Mouse (Mus musculus): Measurements from ENCODE around the gene Klk4.

Gene Klk4

DNA sequence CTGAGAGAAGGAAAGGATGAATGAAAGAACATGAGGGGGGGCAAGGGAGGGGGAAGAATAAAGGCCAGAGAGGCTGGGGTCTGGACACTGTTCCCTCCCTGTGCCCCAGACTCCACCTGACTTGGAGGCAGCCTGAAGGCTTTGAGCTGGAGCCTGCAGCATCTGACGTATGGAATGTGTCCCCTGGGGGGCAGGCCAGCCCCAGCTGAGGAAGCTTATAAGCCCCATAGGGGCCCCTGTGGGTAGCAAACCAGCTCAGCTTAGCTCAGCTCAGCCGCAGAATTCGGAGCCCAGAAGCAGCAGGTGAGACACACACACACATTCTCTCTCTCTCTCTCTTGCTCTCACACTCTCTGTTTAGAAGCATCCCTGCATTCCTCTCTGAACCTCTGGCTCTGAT lies at the start of gene Klk4:
Klk4 (plus strand) TSS at position 249 of the 400 bp plus-strand sequence.
- DNase-seq (ENCODE audit: low spot score in 2 of 2) = no peak

DNA sequence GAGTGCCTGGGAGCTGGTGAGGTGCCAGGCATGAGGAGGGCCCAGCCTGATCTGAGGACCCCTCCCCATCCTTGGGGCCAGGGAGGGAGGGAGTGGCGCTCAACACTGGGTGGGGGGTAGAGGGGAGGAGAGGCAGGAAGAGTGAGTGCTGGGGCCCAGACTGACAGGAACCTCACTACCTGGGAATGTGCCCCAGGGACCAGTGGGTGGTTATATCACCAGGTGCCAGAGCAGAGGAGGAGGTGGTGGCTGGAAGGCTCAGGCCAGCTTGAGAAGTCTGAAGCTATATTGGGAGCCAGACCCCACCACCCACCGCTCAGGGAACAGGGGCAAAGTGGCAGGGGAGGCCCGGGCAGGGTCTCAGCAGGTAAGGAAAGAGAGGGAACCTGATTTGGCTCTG lies 39.3 kb upstream of the Klk4 start, which contains the start of gene Klk5:
Klk5 (plus strand) TSS at position 271 of the 400 bp plus-strand sequence.
- no peak for DNase-seq (ENCODE audit: low spot score in 2 of 2)

DNA sequence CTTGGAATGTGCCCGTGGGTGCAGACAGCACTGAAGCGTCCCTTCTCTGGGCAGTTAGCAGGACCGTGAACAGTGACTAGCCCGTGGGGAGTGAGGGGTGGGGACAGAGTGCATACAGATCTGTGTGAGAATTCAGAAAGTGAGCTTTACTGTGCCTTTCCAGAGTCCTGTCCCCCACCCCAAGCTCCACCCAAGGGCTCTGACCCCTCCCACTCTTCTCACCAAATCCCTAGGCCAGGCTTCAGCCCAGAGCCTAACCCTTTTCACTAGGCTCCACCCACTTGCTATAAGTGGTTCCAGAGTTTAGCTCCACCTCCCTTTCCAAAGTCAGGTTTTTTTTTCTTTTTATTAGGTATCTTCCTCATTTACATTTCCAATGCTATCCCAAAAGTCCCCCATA lies 37.2 kb upstream of the Klk4 start:
- no peak for DNase-seq (ENCODE audit: low spot score in 2 of 2)

DNA sequence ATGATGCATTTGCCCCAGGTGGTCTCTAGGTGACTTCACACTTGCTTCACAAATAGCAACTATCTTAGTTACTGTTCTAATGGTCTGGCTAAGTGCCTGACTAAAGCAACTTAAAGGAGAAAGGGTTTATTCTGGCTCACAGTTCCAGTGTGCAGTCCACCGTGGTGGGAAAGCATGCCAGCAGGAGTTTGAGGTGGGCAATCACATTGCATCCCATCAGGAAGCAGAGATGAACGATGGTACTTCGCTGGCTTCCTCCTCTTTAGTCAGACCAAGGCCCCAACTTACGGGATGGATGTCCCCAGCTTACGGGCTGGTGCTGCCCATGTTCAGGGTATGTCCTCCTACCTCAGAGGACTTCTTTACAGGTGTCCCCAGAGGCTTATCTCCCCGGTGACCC lies 29.3 kb upstream of the Klk4 start:
- no peak for DNase-seq (ENCODE audit: low spot score in 2 of 2)

DNA sequence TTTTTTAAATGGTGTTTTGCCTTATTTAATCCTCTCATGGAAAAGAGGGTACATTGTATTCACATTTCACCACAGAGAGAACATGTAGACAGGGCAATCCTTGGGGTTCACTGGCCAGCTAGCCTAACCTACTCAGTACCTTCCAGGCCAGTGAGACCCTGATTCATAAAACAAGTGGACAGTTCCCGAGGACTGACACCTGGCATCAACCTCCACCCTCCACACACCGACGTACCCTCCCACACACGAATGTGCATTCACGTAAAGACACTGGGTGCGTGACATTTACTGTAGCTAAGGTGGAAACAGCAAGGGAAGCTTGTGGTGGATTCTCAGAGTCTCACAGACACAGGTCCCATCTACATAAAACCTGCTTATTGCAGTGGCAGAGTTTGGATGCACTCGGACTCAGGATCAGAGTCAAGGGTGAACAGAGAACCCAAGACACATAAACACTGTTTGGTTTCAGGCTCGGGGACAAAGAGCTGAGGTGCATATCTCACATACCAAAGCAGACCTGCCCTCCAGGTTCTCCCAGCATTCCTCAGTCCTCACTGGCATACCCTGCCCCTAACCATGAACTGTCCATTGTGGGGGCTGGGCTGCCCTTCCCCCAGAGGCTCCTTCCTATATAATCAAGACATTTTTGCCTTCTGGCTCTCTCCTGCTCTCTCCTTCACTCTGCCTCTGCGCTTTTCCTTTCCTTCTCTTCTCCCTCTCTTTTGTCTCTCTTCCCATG lies 26.1 kb upstream of the Klk4 start:
- no peak for DNase-seq (ENCODE audit: low spot score in 2 of 2)

DNA sequence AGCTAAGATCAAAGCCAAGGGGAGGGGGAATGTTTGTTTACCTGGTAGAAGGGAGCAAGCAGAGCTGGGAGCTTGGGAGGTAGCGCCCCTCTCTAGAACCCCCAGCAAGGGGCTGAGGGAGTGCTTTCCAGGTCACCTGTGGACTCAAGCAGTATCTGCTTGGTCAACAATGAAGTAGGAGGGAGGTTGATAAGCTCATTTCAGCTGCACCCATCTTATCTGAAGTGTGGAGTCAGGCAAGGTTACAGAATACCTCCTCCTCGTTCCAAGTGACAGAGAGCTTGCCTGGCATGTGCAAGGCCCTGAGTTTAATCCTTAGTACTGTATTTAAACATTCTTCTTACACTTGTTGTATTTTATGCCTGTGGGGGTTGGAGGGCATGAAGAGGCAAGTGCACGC lies 25.3 kb upstream of the Klk4 start:
- DNase-seq (ENCODE audit: low spot score in 2 of 2) = no peak

DNA sequence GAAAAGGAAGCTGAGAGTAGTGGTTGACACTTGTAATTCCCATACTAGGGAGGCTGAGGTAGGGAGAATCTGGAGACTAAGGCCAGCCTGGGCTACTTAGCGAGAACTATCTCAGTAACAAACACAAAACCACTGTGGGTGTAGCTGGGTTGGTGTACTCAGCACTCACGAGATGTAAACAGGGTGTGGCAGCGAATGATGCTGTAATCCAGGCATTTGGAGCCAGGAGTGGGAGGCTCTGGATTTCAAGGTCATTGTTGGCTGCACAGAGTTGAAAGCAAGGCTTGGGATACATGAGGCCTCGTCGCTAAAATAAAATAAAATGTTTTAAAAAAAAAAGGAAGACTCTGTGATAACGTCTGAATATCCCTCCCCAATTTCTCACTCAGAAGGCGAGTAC lies 24.7 kb upstream of the Klk4 start:
- DNase-seq (ENCODE audit: low spot score in 2 of 2) = no peak

DNA sequence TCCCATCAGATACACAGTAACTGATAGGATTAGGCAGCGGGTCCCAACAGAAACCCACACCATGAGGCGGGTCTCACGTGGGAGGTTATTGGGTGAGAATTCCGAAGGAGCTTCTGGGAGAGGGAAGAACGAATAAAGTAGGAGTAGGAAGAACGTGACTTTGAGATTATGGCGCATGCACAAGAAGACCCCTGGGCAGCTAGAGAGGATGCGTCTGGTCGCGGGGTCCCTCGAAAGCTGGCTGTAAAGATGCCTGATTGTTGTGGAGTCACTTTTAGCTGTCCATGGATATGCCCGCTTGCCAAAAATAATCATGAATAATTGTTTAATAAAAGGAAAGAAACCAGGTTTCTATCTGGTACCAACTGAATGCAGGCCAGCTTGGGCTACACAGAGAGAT lies 23.5 kb upstream of the Klk4 start:
- DNase-seq (ENCODE audit: low spot score in 2 of 2) = no peak

DNA sequence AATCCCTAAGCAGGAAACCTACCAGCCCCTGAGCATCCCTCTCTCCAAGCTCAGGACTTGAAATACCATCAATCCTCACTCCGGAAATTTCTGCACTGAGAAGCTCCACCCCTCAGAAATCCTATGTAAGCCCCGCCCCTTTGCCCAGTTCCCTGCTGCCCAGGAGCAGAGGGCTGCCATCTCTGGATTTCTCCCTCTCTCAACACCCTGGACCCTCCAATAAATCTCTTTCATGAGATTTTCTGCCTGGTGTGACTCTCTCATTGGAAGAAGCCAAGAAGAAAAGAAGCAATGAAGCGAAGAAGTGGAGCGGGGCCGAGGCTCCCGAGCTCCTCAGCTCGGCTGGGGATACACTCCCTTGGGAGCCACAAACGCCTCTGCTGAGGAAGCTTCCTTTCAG lies 20.5 kb upstream of the Klk4 start:
- no peak for DNase-seq (ENCODE audit: low spot score in 2 of 2)

DNA sequence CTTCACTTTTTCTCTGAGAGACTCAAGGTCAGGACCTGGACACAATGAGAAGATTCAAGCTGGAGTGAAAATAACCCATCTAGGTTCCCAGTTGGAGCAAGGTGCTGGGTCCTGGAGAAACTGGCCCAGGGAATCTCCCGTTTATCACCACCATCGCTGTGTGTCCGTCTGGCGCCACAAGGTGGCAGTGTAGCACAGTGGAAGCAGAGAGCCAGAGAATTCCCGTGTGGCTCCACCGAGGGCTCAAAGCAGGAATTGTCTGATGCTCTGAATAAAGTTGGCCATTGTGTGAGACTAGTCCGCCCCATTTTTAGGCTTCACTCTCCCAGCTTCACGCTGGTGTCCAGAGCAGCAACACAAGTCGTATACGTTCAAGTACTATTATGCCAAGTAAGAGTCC lies 7.7 kb upstream of the Klk4 start:
- no peak for DNase-seq (ENCODE audit: low spot score in 2 of 2)

DNA sequence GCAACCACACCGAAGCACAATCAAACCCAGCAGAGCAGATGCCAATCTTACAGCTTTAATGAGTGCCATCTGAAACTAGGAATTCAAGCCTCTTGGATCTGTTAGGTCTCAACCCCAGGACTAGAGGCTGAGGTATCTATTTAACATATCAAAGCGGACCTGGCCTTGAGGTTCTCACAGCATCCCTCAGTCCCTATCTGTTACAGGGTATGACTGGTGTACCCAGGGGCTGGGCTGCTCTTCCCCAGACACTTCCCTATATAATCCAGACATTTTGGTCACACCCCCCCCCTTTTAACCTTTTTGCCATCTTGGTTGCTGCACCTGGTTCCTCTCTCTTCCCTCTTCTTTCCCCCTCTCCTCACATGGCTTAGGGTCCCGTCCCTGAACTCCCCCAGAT lies 7.3 kb upstream of the Klk4 start:
- DNase-seq (ENCODE audit: low spot score in 2 of 2) = no peak

DNA sequence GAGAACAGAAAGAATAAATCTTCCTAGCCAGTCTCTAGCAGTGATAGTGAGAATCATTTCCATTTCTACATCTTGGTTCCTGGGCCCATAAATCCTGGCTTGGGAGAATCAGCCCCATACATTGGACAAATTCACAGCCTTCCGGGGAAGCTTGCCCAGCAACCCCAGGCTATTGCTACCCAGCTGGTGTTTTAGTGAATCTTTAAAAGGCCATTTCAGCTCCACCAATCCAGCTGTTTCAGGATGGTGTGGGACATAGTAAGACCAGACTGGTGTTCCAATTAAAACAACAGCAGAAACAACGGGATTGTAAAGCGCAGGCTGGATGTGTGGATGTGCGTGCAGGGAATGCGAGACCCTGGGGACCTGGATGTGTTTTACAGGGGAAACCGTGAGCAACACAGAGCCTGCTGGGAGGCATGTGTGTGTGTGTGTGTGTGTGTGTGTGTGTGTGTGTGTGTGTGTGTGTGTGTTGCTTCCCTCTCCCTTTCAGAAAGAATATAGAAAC lies 6.0 kb upstream of the Klk4 start:
- DNase-seq (ENCODE audit: low spot score in 2 of 2) = no peak

DNA sequence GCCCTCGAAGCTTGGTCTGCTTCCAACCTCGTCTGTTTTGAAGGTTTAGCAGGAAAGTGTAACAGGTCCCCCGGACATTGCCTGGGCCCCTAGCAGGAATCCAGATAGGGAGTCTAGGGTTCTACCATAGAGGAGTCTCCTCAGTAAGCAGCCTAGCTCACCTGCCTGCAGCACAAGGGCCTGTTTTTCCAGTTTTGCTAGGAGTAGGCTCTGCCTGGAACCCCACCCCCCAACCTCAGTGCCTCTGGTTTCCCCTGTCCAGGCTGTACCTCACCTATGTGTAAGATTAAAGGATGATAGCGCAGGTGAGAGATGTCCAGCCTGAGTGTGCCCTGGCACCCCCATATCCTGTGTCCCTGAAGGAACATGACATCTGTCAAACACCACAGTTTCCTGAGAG lies 4.5 kb upstream of the Klk4 start:
- DNase-seq (ENCODE audit: low spot score in 2 of 2) = no peak

DNA sequence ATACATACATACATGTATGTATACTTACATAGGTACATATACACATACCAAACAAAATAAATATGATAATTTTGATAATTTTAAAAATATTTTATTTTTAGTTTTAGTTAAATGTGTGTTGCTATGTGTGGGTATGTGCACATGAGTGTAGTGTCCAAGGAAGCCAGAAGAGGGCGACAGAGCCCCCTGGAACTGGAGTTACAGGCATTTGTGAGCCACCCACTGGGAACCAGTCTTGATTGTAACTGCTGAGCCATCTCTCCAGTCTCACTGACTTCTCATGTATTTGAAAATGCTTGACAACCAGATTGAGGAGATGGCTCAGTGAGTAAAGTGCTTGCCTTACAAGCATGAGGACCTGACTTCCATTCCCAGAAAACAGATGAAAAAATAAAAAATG lies 2.7 kb upstream of the Klk4 start:
- DNase-seq (ENCODE audit: low spot score in 2 of 2) = no peak

DNA sequence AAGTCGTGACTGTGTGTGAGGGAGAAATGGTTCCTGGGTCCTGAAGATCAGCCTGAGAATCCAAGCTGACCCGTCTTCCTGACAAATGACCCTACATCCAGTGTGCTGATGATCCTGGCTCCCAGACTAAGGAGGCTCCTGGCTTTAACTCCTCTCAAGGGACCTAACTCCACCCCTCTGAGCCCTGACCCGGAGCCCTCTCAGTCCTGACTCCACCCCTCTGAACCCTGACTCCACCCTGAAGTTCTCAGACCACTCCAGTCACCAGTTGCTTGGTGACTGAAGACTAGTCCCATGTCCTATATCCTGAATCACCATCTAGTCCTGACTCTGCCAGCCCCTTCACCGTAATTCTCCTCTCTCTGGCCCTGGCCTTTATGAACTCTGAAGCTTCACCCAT lies 1.4 kb downstream of the Klk4 start:
- no peak for DNase-seq (ENCODE audit: low spot score in 2 of 2)

DNA sequence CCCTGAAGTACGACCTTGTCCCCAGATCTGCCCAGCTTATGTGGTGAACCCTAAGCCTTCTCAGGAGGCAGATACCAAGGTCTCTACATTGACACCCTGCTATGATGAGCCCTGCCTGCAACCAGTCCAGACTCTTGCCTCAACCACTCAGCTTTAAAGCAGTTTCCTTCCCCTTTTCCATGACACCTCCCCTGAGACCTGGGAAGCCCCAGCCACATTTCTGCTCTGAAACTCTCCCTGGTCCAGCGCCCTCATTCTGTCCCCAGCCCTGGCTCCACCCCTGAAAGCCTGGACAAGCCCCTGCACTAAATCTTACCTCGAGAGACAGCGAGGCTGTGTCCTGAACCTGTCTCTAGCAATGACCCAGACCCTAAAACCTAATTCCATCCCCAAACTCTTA lies 1.9 kb downstream of the Klk4 start:
- no peak for DNase-seq (ENCODE audit: low spot score in 2 of 2)

DNA sequence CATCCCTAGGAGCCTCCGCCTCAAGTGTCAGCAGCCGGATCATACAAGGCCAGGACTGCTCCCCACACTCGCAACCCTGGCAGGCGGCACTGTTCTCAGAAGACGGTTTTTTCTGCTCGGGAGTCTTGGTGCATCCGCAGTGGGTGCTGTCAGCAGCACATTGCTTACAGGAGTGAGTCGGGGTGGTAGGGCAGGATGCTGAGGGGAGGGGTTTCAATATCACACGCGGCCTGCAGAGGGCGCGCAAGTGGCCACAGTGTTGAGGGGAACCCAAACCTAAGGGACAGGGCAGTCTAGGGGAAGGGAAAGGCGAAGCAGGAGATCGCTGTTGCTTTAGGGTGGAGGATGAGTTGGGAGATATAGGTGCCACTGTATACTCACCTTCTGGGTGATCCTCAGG lies 2.6 kb downstream of the Klk4 start:
- DNase-seq (ENCODE audit: low spot score in 2 of 2) = no peak

DNA sequence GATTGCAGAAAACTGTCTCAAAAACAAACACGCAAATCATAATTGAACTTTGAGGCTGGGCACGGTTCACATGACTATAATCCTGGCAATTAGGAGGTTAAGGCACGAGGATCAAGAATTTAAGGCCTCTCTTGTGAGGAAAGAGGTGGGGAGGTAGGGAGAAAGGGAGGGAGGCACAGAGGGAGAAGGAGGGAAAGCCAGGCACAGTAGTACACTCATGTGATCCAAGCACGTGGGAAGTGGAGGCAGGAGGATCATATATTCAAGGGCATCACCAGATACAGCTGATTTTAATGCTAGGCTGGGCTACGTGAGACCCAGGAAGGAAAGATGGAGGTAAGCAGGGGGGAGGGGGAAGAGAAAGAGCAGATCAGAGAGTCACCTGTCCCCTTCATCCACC lies 10.4 kb downstream of the Klk4 start:
- no peak for DNase-seq (ENCODE audit: low spot score in 2 of 2)

DNA sequence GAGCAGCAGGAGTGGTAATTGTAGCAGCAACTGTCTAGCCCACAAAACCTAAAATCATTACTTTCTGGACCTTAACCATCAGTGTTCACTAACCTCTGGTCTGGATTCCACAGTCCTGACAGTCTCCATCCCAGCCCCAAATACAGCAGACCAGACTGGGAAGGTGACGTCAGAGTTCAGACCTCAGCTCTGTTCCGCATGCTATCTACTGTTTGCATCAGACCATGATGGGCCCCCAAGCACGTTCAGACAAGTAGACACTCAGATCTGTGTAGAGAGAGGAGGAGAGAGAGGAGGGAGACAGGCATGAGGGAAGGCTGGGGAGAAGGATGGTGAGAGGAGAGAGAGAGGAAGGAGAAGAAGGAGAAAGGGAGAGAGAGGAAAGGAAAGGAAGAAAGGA lies 10.8 kb downstream of the Klk4 start:
- no peak for DNase-seq (ENCODE audit: low spot score in 2 of 2)

DNA sequence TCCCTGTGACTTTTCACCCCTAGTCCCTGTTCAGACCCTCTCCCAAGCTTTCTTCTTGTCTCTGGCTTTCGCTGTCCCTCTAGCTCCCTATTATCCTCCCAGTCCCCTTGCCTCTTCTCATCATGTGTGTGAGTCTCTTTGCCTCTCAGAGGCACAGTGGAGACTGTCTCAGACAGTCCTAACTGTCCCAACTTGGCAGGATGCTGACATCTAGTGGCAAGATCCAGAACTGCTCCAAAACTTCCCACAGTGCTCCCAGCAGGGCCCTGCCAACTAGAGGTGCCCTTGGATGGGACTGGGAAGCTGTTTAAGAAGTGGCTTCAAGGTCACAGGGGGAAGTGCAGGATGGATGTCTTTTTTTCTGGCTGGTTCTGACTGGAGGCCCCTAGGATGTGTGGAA lies 13.9 kb downstream of the Klk4 start:
- peak; percentile 32 to 48 for DNase-seq (ENCODE audit: low spot score in 2 of 2)

DNA sequence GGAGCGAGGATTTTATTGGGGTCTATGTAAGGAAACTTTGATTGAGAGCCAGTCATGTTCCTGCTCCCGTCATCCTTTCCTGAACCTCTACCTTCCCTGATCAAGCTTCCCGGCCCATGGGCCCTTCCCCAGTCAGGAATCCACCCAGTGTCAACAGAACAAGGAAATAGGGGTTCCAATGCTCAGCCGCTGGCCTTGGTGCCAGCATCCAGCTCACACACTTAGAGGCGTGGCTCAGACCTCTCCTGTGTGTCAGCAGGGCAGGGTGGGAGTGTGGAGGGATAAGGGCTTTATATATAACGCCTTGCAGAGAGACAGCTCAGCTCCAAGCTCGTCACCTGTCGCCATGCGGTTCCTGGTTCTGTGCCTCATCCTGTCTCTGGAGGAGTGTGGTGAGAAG lies 33.9 kb downstream of the Klk4 start:
- DNase-seq (ENCODE audit: low spot score in 2 of 2) = no peak

DNA sequence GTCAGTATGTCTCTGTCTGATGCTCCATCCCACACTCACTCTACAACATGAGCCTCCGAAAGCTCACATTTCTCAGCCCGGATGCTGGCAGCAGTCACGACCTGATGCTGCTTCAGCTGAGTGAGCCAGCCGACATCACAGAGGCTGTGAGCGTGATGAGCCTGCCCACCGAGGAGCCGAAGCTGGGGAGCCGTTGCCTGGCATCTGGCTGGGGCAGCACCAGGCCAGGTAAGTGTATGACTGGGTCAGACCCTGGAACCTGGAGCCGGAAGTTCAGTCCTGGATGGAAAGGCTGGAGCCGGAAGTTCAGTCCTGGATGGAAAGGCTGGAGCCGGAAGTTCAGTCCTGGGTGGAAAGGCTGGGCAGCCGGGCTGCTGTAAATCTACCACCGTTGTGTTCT lies 37.5 kb downstream of the Klk4 start:
- DNase-seq (ENCODE audit: low spot score in 2 of 2) = no peak

DNA sequence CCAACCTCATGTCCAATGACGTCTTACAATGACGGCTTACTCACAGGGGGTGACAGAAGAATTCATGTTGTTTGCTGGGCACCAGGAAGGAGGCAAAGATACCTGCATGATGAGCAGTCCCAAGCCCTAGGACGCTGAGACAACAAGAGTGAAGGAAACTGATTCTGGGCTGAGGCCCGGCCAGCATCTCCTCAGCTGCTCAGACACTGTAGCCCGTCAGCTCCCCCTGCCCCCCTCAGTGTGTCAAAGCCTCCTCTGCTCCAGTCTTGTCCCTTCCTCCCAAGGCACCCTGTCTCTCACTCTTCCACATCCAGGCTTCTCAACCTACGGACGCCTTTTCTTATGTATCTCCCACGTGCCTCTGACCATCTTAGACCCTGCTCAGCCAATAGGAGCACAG lies 37.9 kb downstream of the Klk4 start:
- no peak for DNase-seq (ENCODE audit: low spot score in 2 of 2)
